Mouse (Mus musculus) ZHBTc4 (cell line): ENCODE data around the gene Pcsk2.

ENCODE experiments used
- DNase-seq: peaks from one replicate; pipeline ENCODE4 v3.0.0-alpha.2; 2011; ENCODE audit warnings: low read depth, low spot score

The Pcsk2 gene

DNA sequence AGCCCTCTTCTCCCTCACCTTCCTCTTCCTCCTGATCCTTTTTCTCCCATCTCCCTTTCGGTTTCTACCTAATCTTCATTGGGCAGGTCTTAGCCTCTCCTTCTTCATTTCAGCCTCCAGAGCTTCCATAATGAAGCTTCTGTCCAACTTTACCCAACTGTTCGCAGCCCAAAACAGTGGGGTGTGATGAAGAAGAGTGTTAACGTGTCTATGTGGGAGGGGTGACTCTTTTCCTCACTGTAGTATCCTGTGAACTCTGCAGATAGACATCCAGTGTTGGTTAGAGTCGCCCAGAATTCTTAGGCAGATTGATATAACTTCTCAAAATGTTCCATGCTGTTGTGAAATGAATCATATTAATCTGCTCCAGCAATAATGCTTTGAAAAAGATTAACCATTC lies 98.4 kb downstream of the Pcsk2 start:
- DNase-seq: no peak

DNA sequence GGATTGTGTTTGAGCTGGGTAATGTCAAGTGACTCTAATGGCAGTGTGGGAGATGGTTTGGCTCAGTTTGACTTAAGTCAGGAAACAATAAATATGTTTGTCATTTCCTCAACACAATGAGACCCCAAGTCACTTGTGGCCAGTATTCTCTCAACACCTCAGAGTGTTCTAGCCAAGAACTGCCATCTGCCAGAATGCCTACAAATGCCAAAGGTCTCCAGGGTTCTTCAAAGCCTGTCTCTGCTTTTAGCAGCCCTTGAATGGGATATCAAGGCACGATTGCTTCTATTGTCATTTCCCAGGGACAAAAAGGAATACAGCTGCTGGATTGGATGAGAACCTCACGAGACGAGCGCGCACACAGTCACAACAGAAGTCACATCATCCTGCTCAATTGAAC lies 100.0 kb downstream of the Pcsk2 start:
- DNase-seq: no peak

GRCm38 (mm10) chr2:143654621-143655020 lies 108.7 kb downstream of the Pcsk2 start:
- DNase-seq: no peak

- no peak for DNase-seq
Measured at GRCm38 (mm10) chr2:143656968-143657367, 111.0 kb downstream of the Pcsk2 start.

- no peak for DNase-seq
Measured at GRCm38 (mm10) chr2:143666785-143667184, 120.8 kb downstream of the Pcsk2 start.

GRCm38 (mm10) chr2:143677869-143678268 lies 131.9 kb downstream of the Pcsk2 start:
- no peak for DNase-seq

GRCm38 (mm10) chr2:143679513-143679912 lies 133.6 kb downstream of the Pcsk2 start:
- peak; percentile 77 for DNase-seq

DNA sequence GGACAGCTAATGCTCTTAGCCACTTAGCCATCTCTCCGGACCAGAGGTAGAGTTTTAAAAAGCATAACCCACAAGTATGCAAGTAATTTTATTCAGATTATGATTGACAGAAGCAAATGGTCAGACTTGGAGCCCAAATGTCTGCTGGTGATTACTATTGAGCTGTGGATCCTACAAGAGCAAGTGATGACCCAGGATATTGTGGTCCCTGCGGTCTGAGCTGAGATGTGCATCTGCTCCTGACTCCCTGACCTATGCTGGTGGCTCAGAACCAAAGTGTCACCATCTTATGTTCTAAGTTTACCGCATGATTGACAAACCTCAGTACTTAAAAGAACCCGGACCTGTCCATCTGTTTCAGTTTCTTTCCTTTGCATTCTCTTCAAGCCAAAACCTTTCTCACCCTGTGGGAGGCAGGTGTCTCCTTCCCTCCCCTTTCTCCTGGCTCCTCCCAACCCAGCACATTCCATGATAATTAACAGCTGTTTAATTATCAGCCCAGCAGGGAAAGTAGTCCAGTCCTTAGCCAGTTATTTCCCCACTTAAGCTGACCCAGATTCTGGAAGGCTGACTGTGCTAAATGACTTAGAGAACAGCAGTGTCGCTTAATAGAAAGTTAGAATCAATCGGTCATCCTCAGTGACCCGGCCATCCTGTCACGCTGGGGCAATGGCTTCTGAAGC lies 136.1 kb downstream of the Pcsk2 start:
- no peak for DNase-seq

DNA sequence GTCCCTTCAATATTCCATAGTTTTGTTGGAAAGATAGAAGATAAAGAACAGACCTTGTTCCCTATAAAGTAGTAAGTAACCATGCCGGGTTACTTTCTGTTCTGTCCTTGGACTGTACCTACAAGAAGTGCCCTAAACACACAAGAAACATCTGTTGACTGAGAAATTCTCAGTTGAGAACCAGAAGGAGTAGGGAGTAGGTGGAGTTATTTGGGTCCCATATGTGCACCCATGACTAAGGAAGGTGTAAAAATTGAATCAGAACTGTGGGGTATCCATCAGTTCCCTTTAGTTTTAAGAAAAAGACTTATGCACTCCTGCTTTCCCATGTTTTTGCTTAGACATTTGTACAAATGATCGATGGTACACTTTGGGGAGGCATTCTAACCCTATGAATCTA lies 137.6 kb downstream of the Pcsk2 start:
- DNase-seq: no peak

DNA sequence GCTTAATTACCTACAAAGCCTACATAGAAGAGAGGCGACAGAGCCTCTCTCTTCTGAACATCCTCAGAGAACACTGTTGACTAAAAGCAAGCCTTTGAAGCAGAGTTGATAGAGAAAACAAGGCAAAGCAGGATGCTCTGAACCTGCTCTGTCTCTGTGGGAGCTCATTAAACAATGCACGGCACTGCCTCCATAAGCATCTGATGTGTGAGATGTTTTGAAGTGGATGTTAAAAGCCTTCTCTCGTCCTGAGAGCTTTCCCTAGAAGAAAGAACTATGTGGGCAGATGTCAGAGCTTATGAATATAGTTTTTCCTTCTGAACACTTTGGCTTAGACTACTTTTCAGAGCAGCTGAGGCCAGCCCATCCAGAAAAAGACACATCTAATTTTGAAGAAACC lies 145.3 kb downstream of the Pcsk2 start:
- no peak for DNase-seq

DNA sequence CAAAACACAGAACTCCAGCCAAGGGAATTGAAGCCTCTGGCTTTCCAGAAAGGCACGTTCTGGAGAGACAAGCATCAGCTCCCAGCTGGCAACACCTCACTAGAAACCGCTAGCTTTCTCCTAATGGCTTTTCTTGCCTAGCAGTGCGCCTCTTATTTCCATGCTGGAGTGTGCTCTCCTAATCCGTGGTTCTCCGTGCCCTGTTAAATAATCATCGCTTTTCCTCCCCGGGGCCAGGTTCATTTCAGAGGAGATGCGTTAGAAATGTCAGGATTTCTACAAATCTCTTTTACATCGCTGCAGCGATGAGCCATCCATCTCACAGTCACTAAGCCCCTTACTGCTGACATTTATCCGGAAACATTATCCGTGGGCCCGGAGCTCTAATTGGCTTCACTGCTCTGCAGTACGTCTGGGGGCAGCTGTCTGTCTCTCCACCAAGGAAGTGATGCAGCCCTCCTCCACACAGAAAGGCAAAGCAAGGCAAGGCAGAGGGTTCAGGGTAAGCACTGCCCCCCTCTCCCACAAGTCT lies 150.1 kb downstream of the Pcsk2 start:
- DNase-seq: no peak

DNA sequence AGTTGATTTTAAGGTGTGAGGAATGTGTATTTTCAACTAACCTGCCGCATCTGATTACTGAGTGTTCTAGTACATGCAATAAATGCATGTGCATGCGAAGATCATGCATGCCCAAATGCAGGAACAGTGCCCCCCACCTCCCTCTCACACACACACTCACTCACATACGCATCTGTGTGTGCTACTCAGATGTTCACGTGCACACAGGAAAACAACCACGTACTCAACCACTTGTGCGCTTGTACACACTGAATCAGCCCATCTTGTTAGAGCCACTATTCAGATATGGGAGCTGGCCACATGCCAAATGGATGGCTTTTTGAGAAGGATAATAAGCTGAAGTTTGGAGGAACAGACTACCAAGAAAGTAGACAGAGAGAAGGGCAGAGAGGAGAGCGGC lies 150.7 kb downstream of the Pcsk2 start:
- DNase-seq: no peak

- DNase-seq: no peak
Measured at GRCm38 (mm10) chr2:143701141-143701540, 155.2 kb downstream of the Pcsk2 start.

- DNase-seq: no peak
Measured at GRCm38 (mm10) chr2:143702931-143703344, 157.0 kb downstream of the Pcsk2 start.

DNA sequence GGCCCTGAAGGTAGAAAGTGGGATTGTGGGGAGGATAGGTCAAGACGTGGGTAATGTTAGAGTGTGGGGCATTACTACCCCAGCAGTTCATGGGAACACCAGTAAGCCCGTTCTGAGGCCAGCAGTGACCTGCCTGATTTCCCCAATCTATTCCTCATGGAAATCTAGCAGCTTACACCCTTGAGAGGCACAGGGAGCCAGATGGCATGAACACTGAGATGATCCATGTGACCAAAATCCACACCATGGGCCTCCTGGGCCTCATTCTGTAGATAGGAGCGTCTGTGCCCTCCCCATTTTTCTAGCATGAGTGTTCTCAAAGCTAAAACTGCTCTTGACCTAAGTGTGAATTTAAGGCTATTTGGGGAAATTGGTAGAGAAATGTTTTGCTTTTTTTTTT lies 162.2 kb downstream of the Pcsk2 start:
- DNase-seq: no peak

DNA sequence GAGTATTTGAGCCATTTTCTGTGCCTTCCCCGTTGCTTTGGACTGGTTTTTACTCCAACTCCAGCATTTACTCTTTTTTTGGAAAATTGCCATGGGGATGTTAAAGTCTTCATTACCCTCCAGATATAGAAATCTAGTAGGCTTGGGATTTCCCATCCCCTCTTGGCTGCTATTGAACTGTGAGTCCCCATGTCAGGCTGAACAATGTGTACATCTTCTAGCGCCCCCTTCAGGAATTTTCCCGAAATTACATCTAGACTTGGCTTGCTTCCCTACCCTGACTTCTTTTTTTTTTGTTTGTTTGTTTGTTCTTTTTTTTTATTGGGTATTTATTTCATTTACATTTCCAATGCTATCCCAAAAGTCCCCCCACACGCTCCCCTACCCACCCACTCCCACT lies 163.3 kb downstream of the Pcsk2 start:
- DNase-seq: peak; percentile 40

DNA sequence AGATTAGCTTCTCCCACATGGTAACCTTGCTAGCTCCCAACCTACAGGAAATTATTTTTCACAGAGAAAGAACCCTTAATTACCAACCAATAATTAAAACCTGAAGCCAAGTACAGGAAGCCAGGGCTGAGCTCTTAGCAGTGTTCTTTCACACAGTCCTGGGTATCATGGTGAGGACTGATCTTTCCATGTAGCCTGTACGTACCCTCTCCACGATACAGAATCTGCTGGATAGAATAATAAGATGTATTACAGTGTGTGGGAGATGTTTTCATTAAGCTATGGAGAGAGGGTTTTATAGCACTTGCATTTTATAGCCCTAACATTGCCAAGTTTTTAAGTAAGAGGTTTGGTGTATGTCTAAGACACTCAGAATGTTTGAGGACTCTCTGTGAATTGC lies 164.0 kb downstream of the Pcsk2 start:
- no peak for DNase-seq

DNA sequence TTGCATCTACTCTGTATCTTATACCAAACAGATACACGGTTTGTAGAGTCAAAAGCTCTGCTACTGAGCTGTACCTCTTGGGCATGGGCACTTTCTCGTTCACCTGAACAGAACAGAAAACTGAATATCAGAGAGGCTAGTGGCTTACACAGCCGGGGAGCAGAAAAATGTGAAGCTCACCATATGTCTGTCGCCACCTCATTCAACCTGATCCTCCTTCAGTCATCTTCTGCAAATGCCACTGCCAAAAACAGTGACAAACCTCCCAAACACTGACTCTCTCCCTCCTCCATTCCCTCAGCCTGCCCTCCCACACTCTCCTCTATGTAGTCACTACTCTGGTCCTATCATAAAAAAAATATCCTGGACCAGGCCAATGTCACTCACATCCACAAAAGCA lies 165.9 kb downstream of the Pcsk2 start:
- DNase-seq: no peak

DNA sequence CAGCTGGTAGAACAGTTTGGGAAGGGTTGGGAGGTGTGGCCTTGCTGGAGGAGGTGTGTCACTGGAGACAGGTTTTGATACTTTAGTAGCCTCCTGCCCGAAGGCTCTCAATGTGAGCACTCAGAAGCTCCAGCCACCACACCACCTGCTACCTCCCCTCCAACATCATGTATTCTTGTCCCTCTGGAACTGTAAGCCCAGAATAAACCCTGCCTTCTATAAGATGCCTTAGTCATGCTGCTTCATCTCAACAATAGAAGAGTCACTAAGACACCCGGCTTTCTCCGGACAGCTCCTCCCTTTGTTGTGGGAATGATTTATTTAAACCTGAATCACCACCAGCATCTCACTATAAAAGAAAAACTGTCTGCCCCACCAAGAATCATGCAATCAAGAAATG lies 166.9 kb downstream of the Pcsk2 start:
- peak; percentile 17 for DNase-seq

DNA sequence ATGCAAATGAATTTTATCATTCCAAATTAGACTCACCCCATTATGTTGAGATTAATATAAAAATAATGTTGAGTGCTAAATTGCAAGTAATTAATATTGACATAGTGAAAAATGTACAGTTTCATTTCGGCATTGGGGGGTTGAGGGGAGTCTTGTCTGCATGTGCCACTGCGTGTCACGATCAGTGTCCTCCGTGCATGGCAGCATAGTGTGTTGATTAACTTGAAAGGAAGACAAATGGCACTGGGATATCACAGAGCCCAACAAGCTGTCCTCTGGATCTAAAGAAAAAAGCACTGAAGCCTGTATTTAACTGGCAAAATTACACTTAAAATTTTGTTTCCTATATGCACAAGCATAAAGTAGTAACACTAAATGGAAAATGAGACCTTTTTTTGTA lies 167.9 kb downstream of the Pcsk2 start:
- DNase-seq: no peak

DNA sequence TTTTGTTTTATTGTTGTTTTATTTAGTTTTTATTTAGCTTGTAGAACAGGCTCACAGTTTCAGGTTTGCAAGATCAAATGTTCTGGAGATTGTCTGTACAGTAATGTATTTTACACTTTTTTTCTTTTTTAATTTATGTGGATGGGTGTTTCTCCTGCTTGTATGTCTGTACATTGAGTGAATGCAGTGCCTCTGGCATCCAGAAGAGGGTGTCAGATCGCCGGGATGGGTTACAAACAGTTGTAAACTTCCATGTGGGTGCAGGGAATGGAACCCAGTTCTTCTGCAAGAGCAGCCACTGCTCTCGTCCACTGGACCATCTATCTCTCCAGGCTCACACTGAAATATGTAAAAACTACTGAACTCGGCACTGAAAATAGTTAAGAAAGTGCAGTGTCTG lies 169.2 kb downstream of the Pcsk2 start:
- DNase-seq: peak; percentile 56

GRCm38 (mm10) chr2:143723231-143723630 lies 177.3 kb downstream of the Pcsk2 start:
- peak; percentile 39 for DNase-seq

- no peak for DNase-seq
Measured at GRCm38 (mm10) chr2:143724101-143724500, 178.1 kb downstream of the Pcsk2 start.

GRCm38 (mm10) chr2:143724720-143725119 lies 178.8 kb downstream of the Pcsk2 start:
- DNase-seq: no peak
